Mouse (Mus musculus): ENCODE results near the gene Pdgfra.

- TF ChIP-seq GATA1 (IDR thresholded peaks at IDR 0.05; ENCODE audit: borderline replicate concordance, low read length) (no peak), CTCF (IDR thresholded peaks at IDR 0.05; ENCODE audit: low read depth, low read length) (no peak), POLR2AphosphoS5 (IDR thresholded peaks at IDR 0.05; ENCODE audit: insufficient replicate concordance, low read depth, low read length) (no peak), TAL1 (conservative IDR thresholded peaks at IDR 0.05; ENCODE audit: low read depth, low read length) (no peak)
Observed at GRCm38 (mm10) chr5:75238928-75239777, 87.1 kb downstream of the Pdgfra start.

Measured in G1E (cell line).